Mouse (Mus musculus) forebrain, embryonic 16.5 days (tissue): ENCODE measurements around the gene Plin5. TPM values are rescaled to one million over a fixed set of nuclear protein-coding genes. Genes with fewer than 3 reads are reported as not detected.

Experiments used
- ATAC-seq: fragments of 200-750 bp; cut with Nextera tagmentation; 2 replicates; pipeline ENCODE4 v1.8.0; 2017; ENCODE audit warnings: mild to moderate bottlenecking, moderate library complexity
- H3K27ac ChIP-seq: fragments of 300-500 bp; sonication (generic); 2 replicates; pipeline ENCODE4 v1.5.1; 2014; ENCODE audit warnings: low read length, control low read depth
- H3K27me3 ChIP-seq: fragments of 300-500 bp; sonication (generic); replicated peaks from 2 replicates; pipeline ENCODE4 v1.6.1; 2014; ENCODE audit warnings: low read length; ENCODE audit not compliant: control insufficient read depth, insufficient read depth
- H3K36me3 ChIP-seq: fragments of 300-500 bp; sonication (generic); 2 replicates; pipeline ENCODE4 v1.6.1; 2014; ENCODE audit not compliant: control insufficient read depth, insufficient read depth
- H3K4me1 ChIP-seq: fragments of 300-500 bp; sonication (generic); replicated peaks from 2 replicates; pipeline ENCODE4 v1.6.1; 2014; ENCODE audit warnings: low read length; ENCODE audit not compliant: control insufficient read depth, insufficient read depth
- H3K4me2 ChIP-seq: fragments of 300-500 bp; sonication (generic); 2 replicates; pipeline ENCODE4 v1.6.1; 2014; ENCODE audit warnings: mild to moderate bottlenecking, low read length, control low read depth
- H3K4me3 ChIP-seq: fragments of 300-500 bp; sonication (generic); replicated peaks from 2 replicates; pipeline ENCODE4 v1.5.1; 2014; ENCODE audit warnings: mild to moderate bottlenecking, low read length, control low read depth
- H3K9ac ChIP-seq: fragments of 300-500 bp; sonication (generic); replicated peaks from 2 replicates; pipeline ENCODE4 v1.6.1; 2014; ENCODE audit warnings: low read depth, low read length, control low read depth
- H3K9me3 ChIP-seq: fragments of 300-500 bp; sonication (generic); 2 replicates; pipeline ENCODE4 v1.6.1; 2016; ENCODE audit warnings: low read length; ENCODE audit not compliant: control insufficient read depth
- WGBS: fragments of 180-500 bp; shearing (Covaris S2); extraction: QIAGEN DNeasy Blood & Tissue Kit; methylation state at CpG from one replicate; pipeline ENCODE4 v1.1.7; 2014; 5-methylcytosine and 5-hydroxymethylcytosine counted together
- polyA plus RNA-seq: library from polyadenylated mRNA; unstranded; fragments of >200 nt; fragmentation: Nextera tagmentation; extraction: Ambion mirVana; gene quantifications from 2 replicates; pipeline ENCODE4 v1.2.1, GENCODE M21; 2015

The Plin5 gene
- polyA plus RNA-seq, 1 experiment from 2014 or later = 1.4 TPM

DNA sequence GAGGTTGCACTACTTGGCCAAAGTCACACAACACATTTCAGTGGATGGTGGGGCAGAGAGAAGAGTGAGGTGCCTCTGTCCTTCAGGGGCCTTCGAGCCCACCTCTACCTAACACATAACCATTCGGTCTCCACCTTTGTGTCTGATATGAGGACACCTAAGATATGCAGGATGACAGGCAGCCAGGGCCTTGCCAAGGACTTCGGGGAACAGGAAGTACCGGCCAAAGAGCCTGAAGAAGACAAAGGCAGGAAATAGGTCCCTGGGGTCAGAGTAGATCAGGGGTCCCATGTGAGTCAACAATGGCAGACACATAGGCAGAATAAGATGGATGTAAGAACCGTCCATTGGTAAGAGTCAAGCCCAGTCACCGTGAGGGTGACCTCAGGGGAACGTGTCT is 19.2 kb upstream of the Plin5 start:
- H3K27me3 ChIP-seq = peaks cover 6% of the 10 kb centered on the region
- peaks cover 33% of the 10 kb centered on the region for H3K4me1 ChIP-seq
- H3K9ac ChIP-seq = no peak overlapping the region
- H3K36me3 ChIP-seq = no peaks in the 10 kb centered on the region
- H3K9me3 ChIP-seq = no peaks in the 10 kb centered on the region
- no peak for ATAC-seq
- WGBS = 87% methylated on average over 7 of the region's 7 CpGs
- no peak overlapping the region for H3K4me2 ChIP-seq
- no peak overlapping the region for H3K4me3 ChIP-seq
- no peak overlapping the region for H3K27ac ChIP-seq

DNA sequence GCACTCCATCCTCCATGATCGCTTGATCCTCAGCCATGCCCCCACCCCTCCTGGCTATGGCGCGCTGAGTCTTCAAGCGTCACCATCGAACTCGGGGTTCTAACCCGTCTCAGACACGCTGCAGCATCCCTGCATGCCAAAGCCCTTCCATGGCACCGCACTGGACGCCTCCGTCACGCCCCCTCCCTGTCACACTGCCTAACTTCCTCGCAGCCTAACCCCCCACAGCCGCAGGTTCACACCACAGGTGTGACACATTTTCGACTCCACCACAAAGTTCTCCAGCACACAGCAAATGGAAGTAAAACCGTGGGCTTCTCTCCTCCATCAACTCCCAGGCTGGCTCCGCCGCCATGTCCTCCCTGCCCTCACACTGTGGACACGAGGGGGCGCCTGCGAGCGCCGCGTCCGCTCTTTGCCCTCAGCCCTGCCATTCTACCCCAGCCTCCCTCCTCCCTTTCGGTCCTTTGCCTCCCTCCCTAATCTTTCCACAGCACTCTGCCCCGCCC is 17.1 kb upstream of the Plin5 start:
- ATAC-seq = no peak
- 2% methylated on average over 27 of the region's 27 CpGs for WGBS
- Histone ChIP-seq H3K9me3 (no peaks in the 10 kb centered on the region), H3K4me1 (peaks cover 30% of the 10 kb centered on the region), H3K4me3 (0 out of 2 replicates have a peak overlapping the region, but pooled peaks have one; percentile 7), H3K36me3 (peaks cover 2% of the 10 kb centered on the region; the same call in 1 of the 2 replicates), H3K9ac (peak overlapping the region; percentile 5; the same call in 1 of the 2 replicates), H3K27me3 (peaks cover 6% of the 10 kb centered on the region; the same call in 1 of the 2 replicates), H3K4me2 (peak overlapping the region; percentile 27), H3K27ac (no peak overlapping the region)

DNA sequence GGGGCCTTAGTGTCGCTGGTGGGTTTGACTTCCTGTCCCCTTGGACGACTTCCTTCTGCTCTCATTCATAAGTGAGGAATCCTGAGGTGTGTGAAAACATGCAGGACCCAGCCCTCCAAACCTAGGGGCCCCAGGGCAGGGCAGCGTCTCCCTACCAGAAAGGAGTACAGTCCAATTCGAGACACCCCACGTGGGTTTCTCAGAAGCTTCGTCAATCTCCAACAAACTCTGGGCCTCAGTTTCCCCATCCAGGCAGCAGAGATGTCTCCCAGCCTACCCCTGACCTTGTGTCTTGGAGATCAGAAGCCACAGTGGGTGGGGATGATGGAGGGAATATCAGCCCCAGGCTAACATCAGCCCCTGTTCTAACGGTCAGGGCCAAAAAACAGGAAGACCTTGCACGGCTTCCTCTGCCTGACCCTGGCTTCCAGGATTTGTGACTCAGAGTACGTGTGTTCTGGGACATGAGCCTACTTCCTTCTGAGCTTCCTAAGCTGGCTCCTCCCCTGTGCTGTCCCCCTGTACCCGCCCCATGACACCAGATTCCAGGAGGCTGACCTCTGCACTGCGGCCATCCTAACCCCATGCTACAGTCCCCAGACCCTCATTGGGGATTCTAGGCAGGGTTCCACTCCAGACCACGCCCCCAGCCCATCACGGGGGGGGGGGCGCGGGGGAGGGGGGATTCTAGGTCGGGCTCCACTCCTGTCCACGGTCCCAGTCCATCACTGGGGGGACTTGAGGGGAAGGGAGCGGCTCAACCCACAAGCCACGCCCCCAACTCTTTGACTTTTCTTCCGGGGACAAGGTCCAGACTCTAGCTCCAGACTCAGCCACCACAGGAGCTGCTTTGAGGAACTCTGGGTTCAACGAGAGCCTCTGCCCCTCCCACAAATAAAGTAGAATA is 16.3 kb upstream of the Plin5 start:
- Histone ChIP-seq H3K27me3 (peaks cover 2% of the 10 kb centered on the region; the same call in 1 of the 2 replicates), H3K9me3 (no peaks in the 10 kb centered on the region), H3K4me2 (peak overlapping the region; percentile 27), H3K36me3 (peaks cover 4% of the 10 kb centered on the region; the same call in 1 of the 2 replicates), H3K9ac (no peak overlapping the region; the same call in 1 of the 2 replicates), H3K27ac (no peak overlapping the region), H3K4me3 (no peak overlapping the region), H3K4me1 (peaks cover 22% of the 10 kb centered on the region)
- ATAC-seq = no peak
- WGBS = 18% methylated on average over 21 of the region's 21 CpGs

DNA sequence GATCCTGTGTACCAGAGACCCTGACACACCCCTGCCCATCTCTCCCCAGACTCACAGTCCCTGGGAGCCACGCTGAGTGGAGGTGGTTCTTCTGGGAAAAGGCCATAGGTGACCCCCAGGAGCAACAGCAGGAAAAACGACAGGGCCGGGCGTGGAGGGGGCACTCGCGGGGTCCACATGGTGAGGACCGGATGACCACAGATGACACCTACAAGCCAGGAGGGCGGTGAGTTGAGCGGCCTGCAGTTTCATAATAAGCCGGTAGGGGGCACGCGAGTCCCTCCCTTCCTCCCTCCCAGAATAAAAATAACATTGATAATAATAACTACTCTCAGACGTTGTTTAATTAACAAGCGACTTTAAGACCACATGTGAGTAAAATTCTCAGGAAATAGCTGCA is 15.3 kb upstream of the Plin5 start:
- H3K9ac ChIP-seq = no peak overlapping the region
- H3K4me1 ChIP-seq = peaks cover 13% of the 10 kb centered on the region
- no peak for ATAC-seq

DNA sequence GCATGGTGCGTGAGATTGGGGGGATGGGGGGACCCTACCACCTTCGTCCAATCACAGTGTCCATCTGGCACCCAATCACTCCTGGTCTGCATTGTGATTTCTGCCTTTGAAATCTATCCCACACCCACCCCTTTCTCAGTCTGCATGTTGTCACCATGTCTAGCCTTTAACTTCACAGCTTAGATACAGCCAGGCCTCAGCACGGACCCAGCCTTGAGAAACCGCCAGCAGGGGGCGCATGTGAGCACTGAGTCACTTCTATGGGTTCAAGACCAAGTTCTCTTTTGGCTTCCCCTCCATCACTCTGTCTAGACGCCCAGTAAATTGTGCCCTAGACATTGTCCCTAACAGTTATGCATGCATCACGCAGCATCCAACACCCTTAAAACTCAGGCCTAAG is 14.4 kb upstream of the Plin5 start:
- no peaks in the 10 kb centered on the region for H3K27me3 ChIP-seq
- H3K4me3 ChIP-seq = no peak overlapping the region
- peaks cover 7% of the 10 kb centered on the region; the same call in 1 of the 2 replicates for H3K36me3 ChIP-seq
- no peak overlapping the region for H3K9ac ChIP-seq
- H3K27ac ChIP-seq = no peak overlapping the region
- ATAC-seq = peak; percentile 27
- peaks cover 13% of the 10 kb centered on the region for H3K4me1 ChIP-seq
- H3K9me3 ChIP-seq = no peaks in the 10 kb centered on the region
- no peak overlapping the region for H3K4me2 ChIP-seq
- 38% methylated on average over 7 of the region's 7 CpGs for WGBS

More for the DNA sequence above, 15.3 kb upstream of the Plin5 start:
- Histone ChIP-seq H3K27me3 (no peaks in the 10 kb centered on the region), H3K9me3 (no peaks in the 10 kb centered on the region), H3K27ac (no peak overlapping the region), H3K4me3 (no peak overlapping the region), H3K36me3 (peaks cover 4% of the 10 kb centered on the region; the same call in 1 of the 2 replicates), H3K4me2 (no peak overlapping the region)
- WGBS = 5% methylated on average over 14 of the region's 14 CpGs

DNA sequence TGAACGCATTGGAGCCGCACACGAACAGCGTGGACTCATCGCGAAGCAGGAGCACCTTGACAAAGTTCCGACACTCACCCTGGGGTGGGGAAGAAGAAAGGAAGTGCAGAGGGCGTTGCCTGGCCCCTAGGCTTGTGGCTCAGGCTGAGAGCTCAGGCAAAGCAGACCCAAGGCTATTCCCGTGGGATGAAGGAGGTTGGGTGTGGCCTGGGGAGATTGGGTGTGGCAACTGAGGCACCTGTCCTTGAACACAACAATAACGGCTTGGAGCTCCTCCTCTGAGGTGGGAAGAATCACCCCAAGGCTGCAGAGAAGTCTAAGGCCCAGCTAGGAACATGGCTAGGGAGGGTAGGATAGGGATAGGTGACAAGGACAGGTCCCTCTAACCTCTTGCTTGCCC is 13.7 kb upstream of the Plin5 start:
- no peaks in the 10 kb centered on the region for H3K9me3 ChIP-seq
- H3K4me3 ChIP-seq = no peak overlapping the region
- H3K27me3 ChIP-seq = no peaks in the 10 kb centered on the region
- H3K36me3 ChIP-seq = peaks cover 7% of the 10 kb centered on the region; the same call in 1 of the 2 replicates
- WGBS = 89% methylated on average over 10 of the region's 10 CpGs
- no peak overlapping the region for H3K27ac ChIP-seq
- no peak overlapping the region for H3K4me2 ChIP-seq
- no peak overlapping the region for H3K9ac ChIP-seq
- no peak for ATAC-seq
- peaks cover 13% of the 10 kb centered on the region for H3K4me1 ChIP-seq

DNA sequence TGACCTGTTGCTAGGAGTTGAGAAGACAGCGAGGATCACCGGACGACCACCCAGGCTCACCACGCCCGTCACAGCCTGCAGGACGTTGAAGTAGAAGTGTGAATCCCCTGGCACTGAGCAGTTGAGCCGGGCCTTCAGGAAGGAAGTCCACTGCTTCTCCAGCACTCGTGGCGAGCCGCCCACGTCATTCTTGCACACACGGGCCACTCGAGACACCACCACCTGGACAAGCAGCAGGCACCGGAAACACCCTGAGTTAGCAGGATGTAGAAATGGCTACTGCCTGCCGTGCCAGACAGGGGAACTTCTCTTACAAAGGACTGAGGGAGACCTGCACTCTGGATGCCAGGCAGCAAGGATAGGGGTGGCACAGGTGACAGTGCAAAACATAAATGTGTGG is 10.8 kb upstream of the Plin5 start:
- ATAC-seq = no peak
- WGBS = 81% methylated on average over 15 of the region's 15 CpGs
- H3K4me2 ChIP-seq = no peak overlapping the region

DNA sequence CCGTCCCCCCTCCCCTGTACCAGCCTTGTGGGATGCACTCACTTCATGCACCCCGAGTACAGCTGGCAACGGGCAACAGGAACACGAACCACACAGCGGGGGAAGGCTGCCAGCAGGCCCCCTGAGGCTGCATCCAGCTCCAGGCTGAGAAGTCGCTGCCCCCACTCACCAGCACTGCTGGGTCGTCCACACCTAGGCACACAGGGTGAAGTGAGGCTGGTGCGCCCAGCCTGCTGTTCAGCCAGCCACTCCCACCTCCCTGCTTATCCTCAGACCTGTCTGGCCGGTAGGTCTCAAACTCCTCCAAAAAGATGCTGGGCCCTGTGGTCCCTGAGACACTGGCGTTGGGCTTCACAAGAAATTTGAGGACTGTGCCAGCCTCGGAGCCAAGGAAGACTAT is 8.8 kb upstream of the Plin5 start:
- H3K4me1 ChIP-seq = peaks cover 3% of the 10 kb centered on the region; the same call in 1 of the 2 replicates
- no peak overlapping the region for H3K9ac ChIP-seq
- WGBS = 79% methylated on average over 11 of the region's 11 CpGs
- peaks cover 22% of the 10 kb centered on the region for H3K36me3 ChIP-seq
- peaks cover 33% of the 10 kb centered on the region for H3K27me3 ChIP-seq
- H3K9me3 ChIP-seq = peaks cover 13% of the 10 kb centered on the region
- H3K4me3 ChIP-seq = no peak overlapping the region
- no peak overlapping the region for H3K27ac ChIP-seq
- no peak for ATAC-seq
- no peak overlapping the region for H3K4me2 ChIP-seq

More for the DNA sequence above, 10.8 kb upstream of the Plin5 start:
- peaks cover 16% of the 10 kb centered on the region for H3K27me3 ChIP-seq
- no peak overlapping the region for H3K27ac ChIP-seq
- peaks cover 6% of the 10 kb centered on the region; the same call in 1 of the 2 replicates for H3K4me1 ChIP-seq
- H3K4me3 ChIP-seq = no peak overlapping the region
- peaks cover 2% of the 10 kb centered on the region; the same call in 1 of the 2 replicates for H3K9me3 ChIP-seq
- H3K9ac ChIP-seq = no peak overlapping the region
- H3K36me3 ChIP-seq = peaks cover 16% of the 10 kb centered on the region

DNA sequence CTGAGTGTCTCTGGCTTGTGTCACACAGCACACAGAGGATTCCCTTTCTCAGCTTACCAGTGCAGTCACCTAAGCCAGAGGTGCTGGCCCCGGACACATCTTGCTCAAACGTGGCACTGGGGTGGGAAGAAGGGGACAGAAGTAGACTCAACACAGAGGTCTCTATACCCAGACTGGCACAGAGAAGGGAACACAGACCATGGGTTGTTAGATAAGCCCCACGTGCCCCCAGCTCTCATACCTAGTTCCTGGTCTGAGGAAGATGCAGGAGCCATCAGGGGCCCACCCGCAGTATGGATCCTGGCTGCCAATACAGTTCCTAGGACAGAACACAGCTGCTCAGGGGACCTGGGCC is 7.9 kb upstream of the Plin5 start:
- H3K4me1 ChIP-seq = peaks cover 3% of the 10 kb centered on the region; the same call in 1 of the 2 replicates
- no peak overlapping the region for H3K27ac ChIP-seq
- no peak overlapping the region for H3K9ac ChIP-seq
- H3K9me3 ChIP-seq = peaks cover 13% of the 10 kb centered on the region
- no peak overlapping the region for H3K4me2 ChIP-seq
- 88% methylated on average over 4 of the region's 4 CpGs for WGBS
- no peak overlapping the region for H3K4me3 ChIP-seq
- no peak for ATAC-seq
- H3K36me3 ChIP-seq = peaks cover 22% of the 10 kb centered on the region
- H3K27me3 ChIP-seq = peaks cover 42% of the 10 kb centered on the region
